Mouse (Mus musculus) neural tube, postnatal 0 days (tissue): ENCODE data around the gene Olfr1259. TPM values are rescaled to one million over a fixed set of nuclear protein-coding genes. Genes with fewer than 3 reads are reported as not detected.

Experiments
- polyA plus RNA-seq: library from polyadenylated mRNA; unstranded; fragments of >200 nt; fragmentation: Nextera tagmentation; extraction: Ambion mirVana; gene quantifications from 2 replicates; pipeline ENCODE4 v1.2.1, GENCODE M21; 2015

The Olfr1259 gene
- polyA plus RNA-seq = not detected in 2 replicates

GRCm38 (mm10) chr2:89948564-89948963 lies at the start of gene Olfr1259:
Gene Olfr1259, minus strand, starts transcription at chr2:89948664.

GRCm38 (mm10) chr2:89990921-89991320 lies 42.5 kb upstream of the Olfr1259 start, which contains the start of gene Olfr1261:
Gene Olfr1261, plus strand, starts transcription at chr2:89991221.

DNA sequence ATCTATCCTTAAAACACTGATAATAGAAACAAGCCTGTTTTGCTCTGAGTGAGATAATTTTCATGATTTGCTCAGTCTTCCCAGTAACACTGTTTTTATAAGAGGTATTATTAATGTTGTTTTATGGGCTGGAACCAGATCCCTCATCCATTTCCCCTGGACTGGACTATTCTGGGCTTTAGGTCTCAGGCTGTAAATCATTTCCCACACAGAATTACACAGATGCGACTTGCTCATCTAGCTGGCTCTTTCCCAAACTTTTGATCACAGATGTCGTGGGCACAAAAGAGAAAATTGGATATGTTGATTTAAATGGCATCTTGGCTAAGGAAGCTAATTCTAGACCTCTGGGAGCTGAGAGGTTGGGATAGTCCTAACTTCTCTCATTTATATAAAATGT lies 25.7 kb upstream of the Olfr1259 start, which contains the start of gene Olfr1260:
Gene Olfr1260, plus strand, starts transcription at position 157 of the 400 bp plus-strand sequence.

GRCm38 (mm10) chr2:89927009-89927408 lies 21.5 kb downstream of the Olfr1259 start, which contains the start of gene Olfr1258:
Gene Olfr1258, plus strand, starts transcription at chr2:89927309.

Other genes with a start within 250 kb of the Olfr1259 start
- gene Olfr1252, start 223.7 kb downstream of the Olfr1259 start, polyA plus RNA-seq = not detected in 2 replicates
- gene Olfr1253, start 191.6 kb downstream of the Olfr1259 start, polyA plus RNA-seq = not detected in 2 replicates
- gene Olfr1254, start 155.0 kb downstream of the Olfr1259 start, polyA plus RNA-seq = not detected in 2 replicates
- not detected in 2 replicates for gene Olfr1255, start 136.6 kb downstream of the Olfr1259 start, polyA plus RNA-seq
- not detected in 2 replicates for gene Olfr1256, start 107.1 kb downstream of the Olfr1259 start, polyA plus RNA-seq
- gene Olfr48, start 100.5 kb downstream of the Olfr1259 start, polyA plus RNA-seq = 0.13 TPM in 1 of 2 replicates, not detected in the other
- not detected in 2 replicates for gene Olfr1257, start 70.2 kb downstream of the Olfr1259 start, polyA plus RNA-seq
- gene Olfr1258, start 21.4 kb downstream of the Olfr1259 start, polyA plus RNA-seq = not detected in 2 replicates
- not detected in 2 replicates for gene Olfr1260, start 25.7 kb upstream of the Olfr1259 start, polyA plus RNA-seq
- gene Olfr1261, start 42.6 kb upstream of the Olfr1259 start, polyA plus RNA-seq = not detected in 2 replicates
- not detected in 2 replicates for gene Olfr1262, start 51.5 kb upstream of the Olfr1259 start, polyA plus RNA-seq
- gene Olfr1263, start 63.5 kb upstream of the Olfr1259 start, polyA plus RNA-seq = not detected in 2 replicates
- gene Olfr1264, start 76.9 kb upstream of the Olfr1259 start, polyA plus RNA-seq = not detected in 2 replicates
- not detected in 2 replicates for gene Olfr1265, start 86.7 kb upstream of the Olfr1259 start, polyA plus RNA-seq
- not detected in 2 replicates for gene Olfr140, start 114.9 kb upstream of the Olfr1259 start, polyA plus RNA-seq
- gene Olfr1269, start 172.7 kb upstream of the Olfr1259 start, polyA plus RNA-seq = not detected in 2 replicates
- gene Olfr32, start 193.6 kb upstream of the Olfr1259 start, polyA plus RNA-seq = not detected in 2 replicates
- gene Olfr1270, start 204.4 kb upstream of the Olfr1259 start, polyA plus RNA-seq = not detected in 2 replicates